Mouse (Mus musculus) brain, embryonic 14.5 days (tissue): ENCODE results near the gene Crtap.
A peak's percentile ranks its signal among the peaks of the same experiment; 100 is the strongest.

Experiments
- CTCF ChIP-seq: fragments of 200-500 bp; IDR thresholded peaks from 2 replicates; pipeline ENCODE4 v1.5.1; 2012; ENCODE audit warnings: inconsistent platforms, mild to moderate bottlenecking, moderate library complexity, borderline replicate concordance; ENCODE audit not compliant: insufficient read depth, insufficient read length; ENCODE audit errors: extremely low read depth
- POLR2A ChIP-seq: fragments of 200-500 bp; IDR thresholded peaks from 2 replicates; pipeline ENCODE4 v1.6.1; 2012; ENCODE audit warnings: mild to moderate bottlenecking, inconsistent platforms, borderline replicate concordance; ENCODE audit not compliant: poor library complexity, insufficient read depth, insufficient read length, severe bottlenecking; ENCODE audit errors: extremely low read depth

DNA sequence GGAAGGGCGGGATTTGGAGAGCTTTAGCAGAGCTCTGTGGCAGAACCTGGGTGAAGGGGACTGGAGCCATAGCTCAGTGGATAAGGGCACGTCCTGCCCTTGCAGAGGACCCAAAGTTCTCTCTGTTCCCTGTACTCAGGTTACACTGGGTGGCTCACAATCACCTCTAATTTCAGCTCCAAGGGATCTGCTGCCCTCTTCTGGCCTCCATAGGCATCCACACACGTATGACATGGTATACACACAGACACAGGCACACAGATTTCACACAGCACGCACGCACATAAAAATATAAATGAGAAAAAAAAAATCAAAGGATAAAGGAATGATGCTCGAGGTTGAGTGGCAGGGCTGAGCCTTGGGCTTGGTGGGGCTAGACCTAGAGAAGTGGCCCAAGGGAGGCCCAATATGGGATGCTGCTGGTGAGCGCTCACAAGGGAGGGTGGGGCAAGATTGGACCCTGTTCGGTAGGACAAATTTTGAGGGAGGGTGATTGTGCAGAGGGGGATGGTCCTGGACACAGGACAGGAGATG lies 1.0 kb downstream of the Crtap start:
- TF ChIP-seq POLR2A (no peak), CTCF (peak; percentile 32; the same call in 1 of the 2 replicates)
